Mouse (Mus musculus) stomach, postnatal 0 days (tissue): Measurements from ENCODE around the gene Flrt1. TPM values are rescaled to one million over a fixed set of nuclear protein-coding genes. Genes with fewer than 3 reads are reported as not detected.
A peak's percentile ranks its signal among the peaks of the same experiment; 100 is the strongest.

Source experiments
- ATAC-seq: fragments of 200-750 bp; cut with Nextera tagmentation; 2 replicates; pipeline ENCODE4 v1.8.0; 2017; ENCODE audit not compliant: low FRiP score, low TSS enrichment
- DNase-seq: peaks from one replicate; pipeline ENCODE4 v3.0.0-alpha.2; 2016; ENCODE audit warnings: low spot score
- H3K27ac ChIP-seq: fragments of 300-500 bp; sonication (generic); replicated peaks from 2 replicates; pipeline ENCODE4 v1.5.1; 2014; ENCODE audit warnings: mild to moderate bottlenecking, control low read depth
- H3K27me3 ChIP-seq: fragments of 300-500 bp; sonication (generic); 2 replicates; pipeline ENCODE4 v1.6.1; 2014; ENCODE audit warnings: low read length; ENCODE audit not compliant: control insufficient read depth, insufficient read depth
- H3K36me3 ChIP-seq: fragments of 300-500 bp; sonication (generic); 2 replicates; pipeline ENCODE4 v1.6.1; 2014; ENCODE audit warnings: low read length, mixed read lengths; ENCODE audit not compliant: control insufficient read depth, insufficient read depth
- H3K4me1 ChIP-seq: fragments of 300-500 bp; sonication (generic); replicated peaks from 2 replicates; pipeline ENCODE4 v1.6.1; 2014; ENCODE audit warnings: antibody characterized with exemption; ENCODE audit not compliant: control insufficient read depth, insufficient read depth
- H3K4me2 ChIP-seq: fragments of 300-500 bp; sonication (generic); replicated peaks from 2 replicates; pipeline ENCODE4 v1.6.1; 2014; ENCODE audit warnings: low read depth, mild to moderate bottlenecking, control low read depth, moderate library complexity
- H3K4me3 ChIP-seq: fragments of 300-500 bp; sonication (generic); 2 replicates; pipeline ENCODE4 v1.5.1; 2014; ENCODE audit warnings: low read depth, low read length, control low read depth
- H3K9ac ChIP-seq: fragments of 300-500 bp; sonication (generic); 2 replicates; pipeline ENCODE4 v1.6.1; 2014; ENCODE audit warnings: mild to moderate bottlenecking, low read length, control low read depth, mixed read lengths
- H3K9me3 ChIP-seq: fragments of 300-500 bp; sonication (generic); 2 replicates; pipeline ENCODE4 v1.6.1; 2016; ENCODE audit warnings: low read length; ENCODE audit not compliant: control insufficient read depth
- CTCF ChIP-seq: IDR thresholded peaks from 2 replicates; pipeline ENCODE4 v1.5.1; 2016; ENCODE audit warnings: antibody characterized with exemption, low read depth, mild to moderate bottlenecking, moderate library complexity
- EP300 ChIP-seq: optimal IDR thresholded peaks from 2 replicates; pipeline ENCODE3; 2016; ENCODE audit warnings: antibody characterized with exemption
- WGBS: fragments of 180-500 bp; shearing (Covaris S2); extraction: QIAGEN DNeasy Blood & Tissue Kit; methylation state at CpG from one replicate; pipeline ENCODE4 v1.1.7; 2014; 5-methylcytosine and 5-hydroxymethylcytosine counted together
- polyA plus RNA-seq: library from polyadenylated mRNA; unstranded; fragments of >200 nt; fragmentation: Nextera tagmentation; extraction: Ambion mirVana; gene quantifications from 2 replicates; pipeline ENCODE4 v1.2.1, GENCODE M21; 2015

The Flrt1 gene
- polyA plus RNA-seq, 1 experiment from 2014 or later = 1.1 TPM

DNA sequence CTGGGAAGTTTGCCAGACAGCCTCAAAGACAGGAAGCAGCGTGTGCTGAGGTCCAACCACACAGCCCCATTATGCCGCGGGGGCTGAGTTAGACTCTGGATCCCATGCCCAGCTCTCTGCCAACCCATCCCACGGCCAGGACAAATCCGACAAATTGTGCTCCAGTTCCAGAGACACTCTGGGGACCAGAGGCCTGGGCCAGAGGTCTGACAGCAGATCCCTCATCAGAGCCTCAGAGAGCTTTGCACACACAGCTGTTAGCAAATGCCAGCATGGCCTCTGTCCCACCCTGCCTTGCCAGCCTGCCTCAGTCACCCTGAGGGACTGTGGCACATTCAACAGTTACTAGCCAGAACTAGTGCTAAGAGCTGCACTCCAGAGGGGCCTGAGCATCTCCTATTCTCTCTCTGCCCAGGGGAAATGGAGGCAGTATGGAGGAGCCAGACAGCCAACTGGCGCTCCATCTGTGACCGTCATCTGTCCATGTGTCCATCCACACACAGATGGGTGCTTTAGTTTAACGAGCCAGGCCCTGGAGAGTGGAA lies 43.1 kb upstream of the Flrt1 start:
- Histone ChIP-seq H3K4me1 (0 out of 2 replicates have a peak, but pooled peaks cover 3% of the 10 kb centered on the region), H3K4me3 (no peak overlapping the region), H3K27me3 (no peaks in the 10 kb centered on the region), H3K4me2 (no peak overlapping the region), H3K9me3 (no peaks in the 10 kb centered on the region), H3K27ac (no peak overlapping the region), H3K9ac (no peak overlapping the region), H3K36me3 (no peaks in the 10 kb centered on the region)
- ATAC-seq (no peak), DNase-seq (no peak)
- 68% methylated on average over 8 of the region's 8 CpGs for WGBS
- TF ChIP-seq EP300 = no peak

DNA sequence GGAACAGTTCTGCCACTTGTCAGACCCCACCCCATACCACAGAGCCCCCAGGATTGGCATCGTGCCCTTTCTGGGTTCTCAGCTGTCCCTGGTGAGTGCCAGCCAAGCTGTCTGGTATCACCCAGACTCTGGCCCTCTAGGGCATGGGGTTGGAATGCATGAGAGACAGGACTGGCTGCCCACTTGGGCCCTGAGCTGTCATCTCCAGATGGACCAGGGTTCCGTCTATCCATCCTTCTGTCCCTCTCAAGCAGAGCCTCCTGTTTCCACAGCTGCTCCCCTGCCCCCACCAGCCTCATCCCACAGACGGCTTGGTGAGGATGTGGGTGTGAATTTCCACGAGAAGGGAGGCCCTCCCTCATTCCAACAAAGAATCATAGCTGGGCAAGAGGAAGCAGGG lies 42.6 kb upstream of the Flrt1 start:
- Histone ChIP-seq H3K27ac (no peak overlapping the region), H3K4me3 (no peak overlapping the region), H3K9me3 (no peaks in the 10 kb centered on the region), H3K36me3 (no peaks in the 10 kb centered on the region), H3K27me3 (no peaks in the 10 kb centered on the region), H3K4me1 (0 out of 2 replicates have a peak, but pooled peaks cover 3% of the 10 kb centered on the region), H3K9ac (no peak overlapping the region), H3K4me2 (no peak overlapping the region)
- TF ChIP-seq EP300 = no peak
- no peak for TF ChIP-seq CTCF
- DNase-seq = no peak
- WGBS = 42% methylated on average over 4 of the region's 4 CpGs
- no peak for ATAC-seq

DNA sequence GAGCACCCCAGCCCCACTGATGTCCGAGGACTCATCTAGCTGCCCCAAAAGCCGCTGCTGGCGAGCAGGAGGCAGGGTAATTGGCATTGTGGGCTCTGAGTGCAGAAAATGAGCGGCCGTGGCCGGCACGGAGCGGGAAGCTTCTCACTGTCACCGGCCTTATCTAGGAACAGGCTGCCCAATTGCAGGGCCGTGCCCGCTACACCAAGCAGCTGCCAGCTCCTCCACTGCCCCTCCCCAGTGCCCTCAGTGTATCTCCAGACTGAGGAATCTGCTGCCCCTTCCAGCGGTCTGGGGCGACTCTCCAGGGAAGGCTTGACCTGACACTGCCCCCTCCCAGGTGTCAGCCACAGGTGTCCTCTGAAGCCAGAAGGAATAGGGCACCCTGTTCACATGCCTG lies 40.8 kb upstream of the Flrt1 start:
- H3K9me3 ChIP-seq = no peaks in the 10 kb centered on the region
- no peak overlapping the region for H3K27ac ChIP-seq
- H3K4me1 ChIP-seq = 0 out of 2 replicates have a peak, but pooled peaks cover 3% of the 10 kb centered on the region
- DNase-seq (no peak), ATAC-seq (no peak)
- H3K27me3 ChIP-seq = no peaks in the 10 kb centered on the region
- H3K4me2 ChIP-seq = no peak overlapping the region
- no peaks in the 10 kb centered on the region for H3K36me3 ChIP-seq
- TF ChIP-seq CTCF (no peak), EP300 (no peak)
- no peak overlapping the region for H3K9ac ChIP-seq
- no peak overlapping the region for H3K4me3 ChIP-seq
- 85% methylated on average over 13 of the region's 13 CpGs for WGBS

DNA sequence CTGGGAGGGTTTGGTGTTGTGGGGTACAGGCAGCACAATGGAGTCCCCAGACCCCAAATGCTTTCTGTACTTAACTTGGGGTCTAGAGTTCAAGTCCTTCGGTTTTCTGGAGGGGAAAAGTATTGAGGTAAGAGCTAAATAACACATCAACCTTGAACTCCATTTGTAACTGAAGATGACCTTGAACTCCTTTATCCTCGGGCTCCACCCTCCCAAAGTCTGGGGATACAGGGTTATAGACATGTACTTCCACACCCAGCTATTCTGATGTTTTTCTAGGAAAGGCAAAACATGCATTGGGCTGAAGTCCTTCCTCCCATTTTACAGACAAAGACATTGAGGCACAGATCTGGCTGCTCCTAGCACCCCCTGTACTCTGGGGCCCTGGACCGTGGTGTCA lies 38.9 kb upstream of the Flrt1 start:
- WGBS = 74% methylated on average over 3 of the region's 3 CpGs
- no peak for TF ChIP-seq CTCF
- TF ChIP-seq EP300 = no peak
- no peak for ATAC-seq
- no peak for DNase-seq
- no peaks in the 10 kb centered on the region for H3K27me3 ChIP-seq
- H3K36me3 ChIP-seq = no peaks in the 10 kb centered on the region
- no peak overlapping the region for H3K27ac ChIP-seq
- H3K9me3 ChIP-seq = no peaks in the 10 kb centered on the region
- H3K9ac ChIP-seq = no peak overlapping the region
- H3K4me2 ChIP-seq = peak overlapping the region; percentile 54; the same call in 1 of the 2 replicates
- H3K4me1 ChIP-seq = 0 out of 2 replicates have a peak, but pooled peaks cover 3% of the 10 kb centered on the region
- no peak overlapping the region for H3K4me3 ChIP-seq

DNA sequence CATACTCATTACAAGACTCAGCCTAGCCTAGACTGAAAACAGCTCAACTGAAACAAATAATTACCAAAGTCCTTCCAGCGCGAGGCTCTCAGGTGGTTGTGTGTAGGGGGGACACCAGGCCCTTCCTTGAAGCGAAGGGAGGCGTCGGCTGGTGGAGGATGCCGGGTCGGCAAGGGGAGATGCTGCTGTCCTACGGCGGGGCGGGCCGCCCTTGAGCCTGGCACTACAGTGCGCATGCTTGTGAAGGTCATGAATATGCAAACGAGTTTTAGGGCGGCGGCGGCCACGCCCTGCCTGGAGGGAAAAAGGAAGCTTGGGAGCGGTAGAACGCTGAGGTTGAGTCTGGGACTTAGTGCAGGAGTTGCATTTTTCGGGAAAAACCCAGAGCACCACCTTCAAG lies 38.3 kb upstream of the Flrt1 start:
- peak overlapping the region; percentile 54 for H3K4me2 ChIP-seq
- H3K36me3 ChIP-seq = no peaks in the 10 kb centered on the region
- TF ChIP-seq CTCF (0 out of 2 replicates have a peak, but pooled peaks have one; percentile 5), EP300 (no peak)
- H3K27ac ChIP-seq = no peak overlapping the region
- H3K9me3 ChIP-seq = no peaks in the 10 kb centered on the region
- ATAC-seq = peak; percentile 59; the same call in 1 of the 2 replicates
- peak; percentile 82 for DNase-seq
- H3K9ac ChIP-seq = peak overlapping the region; percentile 9; the same call in 1 of the 2 replicates
- peak overlapping the region; percentile 31 for H3K4me3 ChIP-seq
- WGBS = 2% methylated on average over 20 of the region's 20 CpGs
- 0 out of 2 replicates have a peak, but pooled peaks cover 3% of the 10 kb centered on the region for H3K4me1 ChIP-seq
- H3K27me3 ChIP-seq = no peaks in the 10 kb centered on the region

DNA sequence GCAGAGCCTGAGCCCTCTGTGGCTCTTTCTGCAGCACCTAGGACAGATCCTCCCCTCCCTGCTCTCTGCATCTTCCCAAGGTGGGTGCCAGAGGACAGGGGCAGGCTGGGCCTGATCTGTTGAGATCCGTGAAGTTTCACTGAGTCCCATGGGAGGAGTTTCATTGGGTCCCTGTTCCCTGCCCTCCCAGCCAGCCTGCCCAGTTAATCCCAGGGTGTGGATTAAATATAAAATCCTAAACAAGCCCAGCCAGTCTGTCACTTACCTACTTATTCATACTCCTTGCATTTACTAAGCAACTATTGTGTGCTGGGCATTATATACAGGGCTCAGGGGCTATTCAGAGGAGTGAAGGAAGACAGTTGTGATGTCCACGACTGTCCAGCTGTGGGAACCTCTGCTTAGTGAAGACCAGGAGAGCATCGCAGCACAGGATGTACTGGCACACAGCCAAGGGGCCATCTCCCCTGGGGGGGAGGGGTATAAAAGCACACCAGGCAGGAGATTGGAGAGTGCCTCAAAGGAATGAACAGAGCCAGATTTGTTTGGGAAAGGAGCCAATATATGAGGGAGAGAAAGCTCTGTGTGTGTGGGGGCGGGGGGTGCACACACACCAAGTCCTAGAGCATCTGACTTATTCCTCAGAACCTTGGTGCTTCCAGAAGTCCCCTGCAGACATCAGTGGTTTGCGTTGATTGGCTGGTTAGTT lies 36.8 kb upstream of the Flrt1 start:
- DNase-seq (no peak), ATAC-seq (no peak)
- peak; percentile 57 for TF ChIP-seq EP300
- no peak for TF ChIP-seq CTCF
- H3K9me3 ChIP-seq = no peaks in the 10 kb centered on the region
- no peak overlapping the region for H3K4me3 ChIP-seq
- no peaks in the 10 kb centered on the region for H3K27me3 ChIP-seq
- no peaks in the 10 kb centered on the region for H3K36me3 ChIP-seq
- WGBS = 30% methylated on average over 5 of the region's 5 CpGs
- no peak overlapping the region for H3K4me2 ChIP-seq
- H3K4me1 ChIP-seq = 0 out of 2 replicates have a peak, but pooled peaks cover 3% of the 10 kb centered on the region
- H3K27ac ChIP-seq = peak overlapping the region; percentile 13; the same call in 1 of the 2 replicates
- H3K9ac ChIP-seq = no peak overlapping the region
